7 mouse cellular contexts compared by ENCODE assay signal in genomic region chr10:77516379-77516951, GRCm38 (mm10). TPM values are rescaled to one million over a fixed set of nuclear protein-coding genes. Genes with fewer than 3 reads are reported as not detected.
DNase-seq lines count a peak whose midpoint lies in the region; ATAC-seq and TF ChIP-seq lines count a peak whose summit lies in the region.

No protein-coding gene starts in this region.

- WGBS in spleen, adult 2 months, result 56% methylated on average over 14 of the region's 14 CpGs
- WGBS in embryonic facial prominence, embryonic 15.5 days, result 29% methylated on average over 14 of the region's 14 CpGs
- 64% methylated on average over 14 of the region's 14 CpGs for WGBS in macrophage (ENCODE audit: missing documents)

- H3K4me3 ChIP-seq in spleen, adult 2 months (ENCODE audit: extremely low read depth, insufficient read depth, insufficient read length), result peak overlapping the region; percentile 78; the same call in 1 of the 2 replicates
- H3K4me3 ChIP-seq in embryonic facial prominence, embryonic 15.5 days (replicated peaks), result peak overlapping the region; percentile 94
- peak overlapping the region; percentile 67 for H3K4me3 ChIP-seq in macrophage (ENCODE audit: inconsistent target)

- peak overlapping the region; percentile 81 for H3K4me2 ChIP-seq in embryonic facial prominence, embryonic 15.5 days (replicated peaks)

- H3K9ac ChIP-seq in embryonic facial prominence, embryonic 15.5 days, result peak overlapping the region; percentile 90

- no peaks in the 10 kb centered on the region for H3K27me3 ChIP-seq in spleen, adult 2 months (ENCODE audit: control insufficient read depth, insufficient read depth, low read length)
- no peaks in the 10 kb centered on the region for H3K27me3 ChIP-seq in embryonic facial prominence, embryonic 15.5 days

- H3K9me3 ChIP-seq in embryonic facial prominence, embryonic 15.5 days (replicated peaks), result no peaks in the 10 kb centered on the region

- peaks cover 9% of the 10 kb centered on the region for H3K36me3 ChIP-seq in spleen, adult 2 months (ENCODE audit: control insufficient read depth, insufficient read depth, low read length)
- peaks cover 15% of the 10 kb centered on the region for H3K36me3 ChIP-seq in embryonic facial prominence, embryonic 15.5 days
- peaks cover 14% of the 10 kb centered on the region for H3K36me3 ChIP-seq in macrophage (ENCODE audit: inconsistent target)

- H3K27ac ChIP-seq in spleen, adult 2 months (ENCODE audit: insufficient read depth, low read length), result peak overlapping the region; percentile 85
- peak overlapping the region; percentile 93 for H3K27ac ChIP-seq in embryonic facial prominence, embryonic 15.5 days (replicated peaks)
- peak overlapping the region; percentile 78 for H3K27ac ChIP-seq in macrophage

- TF ChIP-seq POLR2A in spleen, adult 2 months (IDR thresholded peaks at IDR 0.05; ENCODE audit: low read depth, low read length), result no peak

- peaks cover 13% of the 10 kb centered on the region for H3K4me1 ChIP-seq in spleen, adult 2 months (ENCODE audit: control insufficient read depth, insufficient read depth, insufficient read length)
- peaks cover 24% of the 10 kb centered on the region for H3K4me1 ChIP-seq in embryonic facial prominence, embryonic 15.5 days

- TF ChIP-seq CTCF in spleen, adult 2 months (IDR thresholded peaks at IDR 0.05; ENCODE audit: extremely low read depth, insufficient read depth, insufficient read length, insufficient replicate concordance), result no peak

- ATAC-seq in embryonic facial prominence, embryonic 15.5 days (ENCODE audit: insufficient number of reproducible peaks, low FRiP score, low TSS enrichment, low read depth), result no peak
- no peak; the same call in 1 of the 2 replicates for ATAC-seq in megakaryocyte-erythroid progenitor cell, adult 5-6 weeks (replicated peaks; ENCODE audit: low FRiP score, low TSS enrichment, poor library complexity, severe bottlenecking)

- H3K79me2 ChIP-seq in macrophage (ENCODE audit: inconsistent target), result peaks cover 37% of the 10 kb centered on the region

- DNase-seq in spleen, adult 2 months (ENCODE audit: low read depth in 1 of 2, low spot score in 2 of 2), result no peak
- no peak for DNase-seq in spleen, postnatal 10 days (ENCODE audit: low spot score in 2 of 2)
- DNase-seq in induced T-regulatory cell, adult 2 months (ENCODE audit: low read depth), result peak; percentile 56
- no peak for DNase-seq in natural killer cell, adult 2 months (ENCODE audit: low spot score in 2 of 2)

RNA-seq across cellular contexts. Expression of gene Fam207a, which starts 0.9 kb away (rescaled TPM):
- polyA plus RNA-seq in spleen, adult 2 months (2012; rRNA removed), result 21.1 and 25.6 TPM in 2 replicates
- polyA plus RNA-seq in embryonic facial prominence, embryonic 15.5 days (2015; fragmentation: Nextera tagmentation; extraction: Ambion mirVana), result 37.5 and 38.8 TPM in 2 replicates
- total RNA-seq in macrophage (2018; cell fraction: chromatin; rRNA removed), result 10 to 100 TPM in 18 of 26 experiments, 1 to 10 TPM in 8; 4.4 to 19.6 (median 13.5) TPM
- total RNA-seq in macrophage (2018; cell fraction: cytosol; rRNA removed), result 10 to 100 TPM; 10.8 to 27.4 (median 20.7) TPM
- 10 to 100 TPM in 18 of 26 experiments, 1 to 10 TPM in 8; 5.3 to 18.1 (median 11.7) TPM for total RNA-seq in macrophage (2018; cell fraction: nucleus; rRNA removed)
- polyA plus RNA-seq in macrophage (2018), result 16.8 to 38.8 TPM (median 21.1 TPM) in 3 replicates
- 19.8 and 20.0 TPM in 2 replicates for total RNA-seq in megakaryocyte-erythroid progenitor cell, adult 5-6 weeks (2014; fragmentation: Nextera tagmentation)
- total RNA-seq in megakaryocyte-erythroid progenitor cell, adult 5-6 weeks (2017), result 28.5 and 30.5 TPM in 2 replicates

RNA-seq across cellular contexts. Expression of gene Itgb2, which starts 13.6 kb away (rescaled TPM):
- 154 and 176 TPM in 2 replicates for polyA plus RNA-seq in spleen, adult 2 months (2012; rRNA removed)
- polyA plus RNA-seq in embryonic facial prominence, embryonic 15.5 days (2015; fragmentation: Nextera tagmentation; extraction: Ambion mirVana), result 2.8 and 3.3 TPM in 2 replicates
- 100 to 1,000 TPM in 22 of 26 experiments, 10 to 100 TPM in 4; 30.2 to 203 (median 164) TPM for total RNA-seq in macrophage (2018; cell fraction: chromatin; rRNA removed)
- total RNA-seq in macrophage (2018; cell fraction: cytosol; rRNA removed), result 100 to 1,000 TPM; 247 to 519 (median 377) TPM
- total RNA-seq in macrophage (2018; cell fraction: nucleus; rRNA removed), result 100 to 1,000 TPM; 138 to 880 (median 577) TPM
- polyA plus RNA-seq in macrophage (2018), result 418 to 531 TPM (median 505 TPM) in 3 replicates
- total RNA-seq in megakaryocyte-erythroid progenitor cell, adult 5-6 weeks (2014; fragmentation: Nextera tagmentation), result 10.4 and 26.2 TPM in 2 replicates
- 13.2 and 14.2 TPM in 2 replicates for total RNA-seq in megakaryocyte-erythroid progenitor cell, adult 5-6 weeks (2017)

Comparison
In these comparisons a context has a peak if more than half of its experiments do, and no peak if none do; other contexts are left out.
1. RNA of gene Itgb2, which starts 13.6 kb away (polyA plus RNA-seq): 418 to 531 TPM in macrophage and 154 to 176 TPM in spleen, adult 2 months; 2.8 to 3.3 TPM in embryonic facial prominence, embryonic 15.5 days; every median in the first group is over 10 times any median in the second.
2. Peak in every context shown above with its lines, with median percentiles within 50 percentile points of each other: H3K27ac ChIP-seq and H3K4me3 ChIP-seq.